Mouse (Mus musculus) liver, embryonic 11.5 days (tissue): ENCODE results near the gene Sctr. TPM values are rescaled to one million over a fixed set of nuclear protein-coding genes. Genes with fewer than 3 reads are reported as not detected.
"Not testable (repeated sequence)": the region's sequence is repeated elsewhere in the genome, so short reads cannot be mapped to it uniquely, and the experiment has no call there.

Experiments used
- ATAC-seq: fragments of 200-750 bp; cut with Nextera tagmentation; replicated peaks from 2 replicates; pipeline ENCODE4 v1.8.0; 2017; ENCODE audit warnings: moderate number of reproducible peaks, mild to moderate bottlenecking, moderate TSS enrichment, moderate library complexity; ENCODE audit not compliant: low FRiP score
- DNase-seq: peaks from one replicate; pipeline ENCODE4 v3.0.0-alpha.2; 2017; ENCODE audit warnings: low spot score
- H3K27ac ChIP-seq: fragments of 300-500 bp; sonication (generic); 2 replicates; pipeline ENCODE4 v1.5.1; 2014; ENCODE audit warnings: mild to moderate bottlenecking, low read depth, low read length, control low read depth
- H3K27me3 ChIP-seq: fragments of 300-500 bp; sonication (generic); replicated peaks from 2 replicates; pipeline ENCODE4 v1.6.1; 2014; ENCODE audit warnings: low read length, mixed read lengths; ENCODE audit not compliant: control insufficient read depth, insufficient read depth
- H3K36me3 ChIP-seq: fragments of 300-500 bp; sonication (generic); 2 replicates; pipeline ENCODE4 v1.6.1; 2014; ENCODE audit warnings: mild to moderate bottlenecking, low read length, moderate library complexity, mixed read lengths; ENCODE audit not compliant: control insufficient read depth, insufficient read depth
- H3K4me1 ChIP-seq: fragments of 300-500 bp; sonication (generic); replicated peaks from 2 replicates; pipeline ENCODE4 v1.6.1; 2014; ENCODE audit warnings: low read length, mixed read lengths; ENCODE audit not compliant: control insufficient read depth, insufficient read depth
- H3K4me2 ChIP-seq: fragments of 300-500 bp; sonication (generic); 2 replicates; pipeline ENCODE4 v1.6.1; 2014; ENCODE audit warnings: mild to moderate bottlenecking, control low read depth, moderate library complexity
- H3K4me3 ChIP-seq: fragments of 300-500 bp; sonication (generic); 2 replicates; pipeline ENCODE4 v1.5.1; 2014; ENCODE audit warnings: low read depth, low read length, control low read depth
- H3K9ac ChIP-seq: fragments of 300-500 bp; sonication (generic); 2 replicates; pipeline ENCODE4 v1.6.1; 2014; ENCODE audit warnings: low read depth, low read length, control low read depth
- H3K9me3 ChIP-seq: fragments of 300-500 bp; sonication (generic); 2 replicates; pipeline ENCODE4 v1.6.1; 2016; ENCODE audit warnings: low read length, inconsistent platforms, mixed read lengths; ENCODE audit not compliant: control insufficient read depth
- WGBS: fragments of 180-500 bp; shearing (Covaris S2); extraction: QIAGEN DNeasy Blood & Tissue Kit; methylation state at CpG from one replicate; pipeline ENCODE4 v1.1.7; 2014; 5-methylcytosine and 5-hydroxymethylcytosine counted together
- polyA plus RNA-seq: library from polyadenylated mRNA; unstranded; fragments of >200 nt; fragmentation: Nextera tagmentation; extraction: Ambion mirVana; gene quantifications from 2 replicates; pipeline ENCODE4 v1.2.1, GENCODE M21; 2014

Sctr gene
- polyA plus RNA-seq, 1 experiment from 2014 or later: not detected

GRCm38 (mm10) chr1:120090880-120091570 lies 84.3 kb downstream of the Sctr start:
- no peak overlapping the region for H3K27ac ChIP-seq
- no peak overlapping the region for H3K4me2 ChIP-seq
- H3K9ac ChIP-seq: no peak overlapping the region
- H3K4me3 ChIP-seq: no peak overlapping the region
- H3K4me1 ChIP-seq: peaks cover 3% of the 10 kb centered on the region; the same call in 1 of the 2 replicates
- no peaks in the 10 kb centered on the region for H3K27me3 ChIP-seq
- no peaks in the 10 kb centered on the region for H3K9me3 ChIP-seq
- WGBS: 87% methylated on average over 8 of the region's 8 CpGs
- DNase-seq (no peak), ATAC-seq (no peak)
- H3K36me3 ChIP-seq: no peaks in the 10 kb centered on the region

GRCm38 (mm10) chr1:120093482-120094134 lies 86.9 kb downstream of the Sctr start:
- peak; percentile 77 for DNase-seq
- H3K27me3 ChIP-seq, H3K4me3 ChIP-seq, H3K27ac ChIP-seq, H3K9me3 ChIP-seq, H3K9ac ChIP-seq, H3K36me3 ChIP-seq, H3K4me1 ChIP-seq, H3K4me2 ChIP-seq: not testable (repeated sequence)
- 56% methylated on average over 11 of the region's 14 CpGs for WGBS
- peak; percentile 32; the same call in 1 of the 2 replicates for ATAC-seq

DNA sequence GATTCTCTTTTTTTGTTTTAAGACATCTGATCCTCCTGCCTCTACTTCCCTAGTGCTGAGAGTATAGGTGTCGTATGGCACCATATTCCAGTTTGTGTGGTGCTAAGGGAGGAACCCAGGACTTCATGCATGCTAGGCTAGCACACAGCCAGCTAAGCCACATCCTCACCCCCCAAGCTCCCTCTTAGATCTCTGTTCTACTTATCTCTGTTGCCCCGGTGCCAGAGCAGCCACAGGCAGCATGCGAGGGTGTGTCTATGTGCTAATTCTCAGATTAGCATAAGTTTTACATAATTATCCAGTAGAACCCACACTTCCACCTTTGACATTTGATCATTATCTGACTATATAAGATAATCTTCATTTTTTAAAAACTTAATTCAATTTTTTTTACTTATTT lies 88.2 kb downstream of the Sctr start:
- Histone ChIP-seq H3K27me3 (no peaks in the 10 kb centered on the region), H3K27ac (no peak overlapping the region), H3K4me3 (no peak overlapping the region), H3K4me2 (no peak overlapping the region), H3K36me3 (no peaks in the 10 kb centered on the region), H3K4me1 (peaks cover 3% of the 10 kb centered on the region; the same call in 1 of the 2 replicates), H3K9ac (no peak overlapping the region), H3K9me3 (no peaks in the 10 kb centered on the region)
- DNase-seq: no peak
- peak; percentile 65; the same call in 1 of the 2 replicates for ATAC-seq
- WGBS: 44% methylated on average over 3 of the region's 3 CpGs

GRCm38 (mm10) chr1:120098327-120098726 lies 91.6 kb downstream of the Sctr start:
- Histone ChIP-seq H3K9ac (no peak overlapping the region), H3K4me2 (no peak overlapping the region), H3K27ac (no peak overlapping the region), H3K27me3 (no peaks in the 10 kb centered on the region), H3K4me3 (no peak overlapping the region), H3K4me1 (peaks cover 3% of the 10 kb centered on the region; the same call in 1 of the 2 replicates), H3K9me3 (no peaks in the 10 kb centered on the region), H3K36me3 (no peaks in the 10 kb centered on the region)
- ATAC-seq (no peak), DNase-seq (no peak)
- WGBS: 14% methylated on average over 7 of the region's 7 CpGs

DNA sequence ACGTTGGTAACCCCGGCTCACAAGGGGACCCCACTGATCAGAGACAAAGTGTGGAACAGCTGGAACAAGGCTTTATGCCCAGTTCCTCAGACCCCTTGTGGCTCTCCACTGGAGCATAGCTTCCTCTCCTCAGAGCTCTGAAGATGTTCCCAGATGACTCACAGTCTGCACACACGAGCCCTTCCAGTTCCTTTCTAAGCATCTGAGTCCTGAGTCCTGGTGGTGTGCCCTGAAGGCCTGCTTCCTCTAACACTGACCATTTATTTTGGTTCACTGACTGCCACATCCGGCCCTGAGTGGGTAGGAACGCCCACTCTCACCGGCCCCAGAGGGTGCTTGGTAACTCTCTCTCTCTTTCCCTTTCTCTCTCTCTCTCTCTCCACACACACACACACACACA lies 92.8 kb downstream of the Sctr start:
- H3K9ac ChIP-seq: no peak overlapping the region
- H3K27ac ChIP-seq: no peak overlapping the region
- H3K36me3 ChIP-seq: no peaks in the 10 kb centered on the region
- H3K9me3 ChIP-seq: no peaks in the 10 kb centered on the region
- H3K4me2 ChIP-seq: no peak overlapping the region
- H3K27me3 ChIP-seq: no peaks in the 10 kb centered on the region
- H3K4me1 ChIP-seq: peaks cover 3% of the 10 kb centered on the region; the same call in 1 of the 2 replicates
- H3K4me3 ChIP-seq: no peak overlapping the region
- no peak for DNase-seq
- 53% methylated on average over 6 of the region's 6 CpGs for WGBS
- ATAC-seq: no peak; the same call in 1 of the 2 replicates

DNA sequence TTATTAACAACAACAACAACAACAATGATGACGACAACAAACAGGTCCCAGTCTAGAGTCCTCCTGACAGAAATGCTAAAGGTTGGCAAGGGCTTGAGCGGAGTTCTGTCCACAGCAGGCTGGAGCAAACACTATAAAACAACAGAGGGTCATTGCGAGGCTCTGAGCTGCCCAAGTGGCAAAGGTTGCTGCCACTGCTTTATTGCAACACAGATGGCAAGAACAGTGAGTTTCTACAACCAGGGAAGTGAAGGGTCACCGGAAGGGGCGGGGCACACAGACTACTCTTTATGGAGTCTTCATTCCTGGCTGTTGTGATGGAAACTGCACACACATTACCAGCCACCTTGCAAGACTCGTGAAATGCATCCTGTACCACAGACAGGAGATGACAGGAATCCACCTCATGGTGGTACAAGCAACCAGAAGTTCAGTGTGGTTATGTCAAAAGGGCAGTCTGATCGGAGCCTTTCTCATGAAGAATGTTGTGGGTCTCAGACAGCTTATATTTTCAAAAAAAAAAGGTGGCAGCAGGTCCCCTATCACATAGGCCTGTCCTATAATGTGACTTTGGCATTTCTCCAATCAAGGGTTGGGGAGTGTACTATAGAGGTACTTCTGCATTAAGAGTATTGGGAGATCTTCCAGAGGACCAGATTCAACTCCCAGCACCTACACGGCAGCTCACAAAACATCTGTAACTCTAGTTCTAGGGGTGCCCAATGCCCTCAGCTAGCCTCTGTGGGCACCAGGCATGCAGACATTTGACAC lies 93.9 kb downstream of the Sctr start:
- no peak for DNase-seq
- no peak overlapping the region for H3K9ac ChIP-seq
- WGBS: 76% methylated on average over 8 of the region's 8 CpGs

GRCm38 (mm10) chr1:120101227-120101609 lies 94.5 kb downstream of the Sctr start:
- H3K36me3 ChIP-seq: no peaks in the 10 kb centered on the region
- no peaks in the 10 kb centered on the region for H3K9me3 ChIP-seq
- no peak overlapping the region for H3K4me2 ChIP-seq
- 83% methylated on average over 3 of the region's 3 CpGs for WGBS
- H3K4me1 ChIP-seq: no peaks in the 10 kb centered on the region
- H3K9ac ChIP-seq: no peak overlapping the region
- DNase-seq: no peak
- no peak overlapping the region for H3K4me3 ChIP-seq
- ATAC-seq: no peak
- no peak overlapping the region for H3K27ac ChIP-seq
- H3K27me3 ChIP-seq: no peaks in the 10 kb centered on the region

More for the DNA sequence above, 93.9 kb downstream of the Sctr start:
- no peak overlapping the region for H3K4me3 ChIP-seq
- no peaks in the 10 kb centered on the region for H3K27me3 ChIP-seq
- no peak overlapping the region for H3K4me2 ChIP-seq
- H3K36me3 ChIP-seq: no peaks in the 10 kb centered on the region
- no peaks in the 10 kb centered on the region for H3K9me3 ChIP-seq
- H3K4me1 ChIP-seq: no peaks in the 10 kb centered on the region
- H3K27ac ChIP-seq: no peak overlapping the region
- no peak for ATAC-seq

- H3K9ac ChIP-seq: no peak overlapping the region
- no peak overlapping the region for H3K4me3 ChIP-seq
- no peaks in the 10 kb centered on the region for H3K27me3 ChIP-seq
- no peaks in the 10 kb centered on the region for H3K4me1 ChIP-seq
- no peak overlapping the region for H3K27ac ChIP-seq
- H3K4me2 ChIP-seq: no peak overlapping the region
- DNase-seq: no peak
- ATAC-seq: no peak
- no peaks in the 10 kb centered on the region for H3K36me3 ChIP-seq
- 72% methylated on average over 5 of the region's 5 CpGs for WGBS
- H3K9me3 ChIP-seq: no peaks in the 10 kb centered on the region
Observed at GRCm38 (mm10) chr1:120105556-120105959, 98.9 kb downstream of the Sctr start.
